Mouse (Mus musculus) intestine, embryonic 14.5 days (tissue): ENCODE data around the gene Pgpep1l. TPM values are rescaled to one million over a fixed set of nuclear protein-coding genes. Genes with fewer than 3 reads are reported as not detected.
A peak's percentile ranks its signal among the peaks of the same experiment; 100 is the strongest.

Experiments
- ATAC-seq: fragments of 200-750 bp; cut with Nextera tagmentation; replicated peaks from 2 replicates; pipeline ENCODE4 v1.8.0; 2017; ENCODE audit warnings: low read depth, moderate number of reproducible peaks, moderate TSS enrichment, moderate library complexity; ENCODE audit not compliant: low FRiP score, low TSS enrichment
- DNase-seq: peaks from one replicate; pipeline ENCODE4 v3.0.0-alpha.2; 2018; ENCODE audit warnings: low spot score
- H3K27ac ChIP-seq: fragments of 300-500 bp; sonication (generic); 2 replicates; pipeline ENCODE4 v1.5.1; 2014; ENCODE audit warnings: low read depth, mild to moderate bottlenecking, control low read depth
- H3K27me3 ChIP-seq: fragments of 300-500 bp; sonication (generic); replicated peaks from 2 replicates; pipeline ENCODE4 v1.6.1; 2014; ENCODE audit warnings: low read length, control low read depth; ENCODE audit not compliant: control insufficient read depth, insufficient read depth
- H3K36me3 ChIP-seq: fragments of 300-500 bp; sonication (generic); 2 replicates; pipeline ENCODE4 v1.6.1; 2014; ENCODE audit warnings: low read length, control low read depth; ENCODE audit not compliant: control insufficient read depth, insufficient read depth
- H3K4me1 ChIP-seq: fragments of 300-500 bp; sonication (generic); replicated peaks from 2 replicates; pipeline ENCODE4 v1.6.1; 2014; ENCODE audit warnings: low read length, control low read depth, mixed read lengths; ENCODE audit not compliant: control insufficient read depth, insufficient read depth
- H3K4me2 ChIP-seq: fragments of 300-500 bp; sonication (generic); 2 replicates; pipeline ENCODE4 v1.6.1; 2014; ENCODE audit warnings: low read length
- H3K4me3 ChIP-seq: fragments of 300-500 bp; sonication (generic); 2 replicates; pipeline ENCODE4 v1.5.1; 2014; ENCODE audit warnings: low read depth, low read length, control low read depth, mixed read lengths
- H3K9ac ChIP-seq: fragments of 300-500 bp; sonication (generic); 2 replicates; pipeline ENCODE4 v1.6.1; 2014; ENCODE audit warnings: mild to moderate bottlenecking, low read length
- H3K9me3 ChIP-seq: fragments of 300-500 bp; sonication (generic); 2 replicates; pipeline ENCODE4 v1.6.1; 2016; ENCODE audit warnings: low read length, control low read depth; ENCODE audit not compliant: control insufficient read depth
- WGBS: fragments of 180-500 bp; shearing (Covaris S2); extraction: QIAGEN DNeasy Blood & Tissue Kit; methylation state at CpG from one replicate; pipeline ENCODE4 v1.1.7; 2014; 5-methylcytosine and 5-hydroxymethylcytosine counted together
- polyA plus RNA-seq: library from polyadenylated mRNA; unstranded; fragments of >200 nt; fragmentation: Nextera tagmentation; extraction: Ambion mirVana; gene quantifications from 2 replicates; pipeline ENCODE4 v1.2.1, GENCODE M21; 2014

Gene Pgpep1l
- polyA plus RNA-seq, 1 experiment from 2014 or later = not detected

- H3K27me3 ChIP-seq = no peaks in the 10 kb centered on the region
- no peak for DNase-seq
- H3K4me2 ChIP-seq = no peak overlapping the region
- no peaks in the 10 kb centered on the region for H3K9me3 ChIP-seq
- WGBS = 68% methylated on average over 11 of the region's 11 CpGs
- no peaks in the 10 kb centered on the region for H3K36me3 ChIP-seq
- no peak overlapping the region for H3K4me3 ChIP-seq
- no peaks in the 10 kb centered on the region for H3K4me1 ChIP-seq
- no peak overlapping the region for H3K9ac ChIP-seq
- no peak overlapping the region for H3K27ac ChIP-seq
- ATAC-seq = no peak
These were observed 24.7 kb downstream of the Pgpep1l start for GRCm38 (mm10) chr7:68239220-68239827.

GRCm38 (mm10) chr7:68236817-68237216 lies 27.2 kb downstream of the Pgpep1l start:
- no peak overlapping the region for H3K27ac ChIP-seq
- DNase-seq = no peak
- ATAC-seq = no peak

GRCm38 (mm10) chr7:68233619-68234223 lies 30.3 kb downstream of the Pgpep1l start:
- 20% methylated on average over 13 of the region's 13 CpGs for WGBS
- Histone ChIP-seq H3K9ac (no peak overlapping the region), H3K4me2 (0 out of 2 replicates have a peak overlapping the region, but pooled peaks have one; percentile 5), H3K4me1 (peaks cover 6% of the 10 kb centered on the region), H3K36me3 (peaks cover 16% of the 10 kb centered on the region; the same call in 1 of the 2 replicates), H3K9me3 (no peaks in the 10 kb centered on the region), H3K27me3 (no peaks in the 10 kb centered on the region), H3K27ac (no peak overlapping the region), H3K4me3 (no peak overlapping the region)
- DNase-seq = no peak
- 0 out of 2 replicates have a peak, but pooled peaks have one; percentile 48 for ATAC-seq

More at GRCm38 (mm10) chr7:68236817-68237216, 27.2 kb downstream of the Pgpep1l start:
- Histone ChIP-seq H3K4me3 (no peak overlapping the region), H3K27me3 (no peaks in the 10 kb centered on the region), H3K4me1 (peaks cover 6% of the 10 kb centered on the region), H3K36me3 (no peaks in the 10 kb centered on the region), H3K9ac (no peak overlapping the region), H3K4me2 (no peak overlapping the region), H3K9me3 (no peaks in the 10 kb centered on the region)
- 84% methylated on average over 8 of the region's 8 CpGs for WGBS

- H3K27me3 ChIP-seq = no peaks in the 10 kb centered on the region
- no peak overlapping the region for H3K27ac ChIP-seq
- H3K4me1 ChIP-seq = peaks cover 9% of the 10 kb centered on the region
- WGBS = 92% methylated on average over 5 of the region's 5 CpGs
- H3K9me3 ChIP-seq = no peaks in the 10 kb centered on the region
- ATAC-seq (no peak), DNase-seq (no peak)
- no peak overlapping the region for H3K9ac ChIP-seq
- no peak overlapping the region for H3K4me3 ChIP-seq
- H3K4me2 ChIP-seq = no peak overlapping the region
- H3K36me3 ChIP-seq = peaks cover 20% of the 10 kb centered on the region; the same call in 1 of the 2 replicates
These were observed 31.5 kb downstream of the Pgpep1l start for GRCm38 (mm10) chr7:68232521-68232920.

- 91% methylated on average over 9 of the region's 9 CpGs for WGBS
- no peak overlapping the region for H3K27ac ChIP-seq
- H3K27me3 ChIP-seq = no peaks in the 10 kb centered on the region
- peaks cover 9% of the 10 kb centered on the region for H3K4me1 ChIP-seq
- DNase-seq (no peak), ATAC-seq (no peak)
- peaks cover 36% of the 10 kb centered on the region for H3K36me3 ChIP-seq
- H3K4me3 ChIP-seq = no peak overlapping the region
- no peak overlapping the region for H3K9ac ChIP-seq
- H3K9me3 ChIP-seq = no peaks in the 10 kb centered on the region
- no peak overlapping the region for H3K4me2 ChIP-seq
These were observed 33.2 kb downstream of the Pgpep1l start for GRCm38 (mm10) chr7:68230831-68231230.

- Histone ChIP-seq H3K4me3 (no peak overlapping the region), H3K36me3 (peaks cover 49% of the 10 kb centered on the region), H3K27me3 (no peaks in the 10 kb centered on the region), H3K4me1 (0 out of 2 replicates have a peak, but pooled peaks cover 6% of the 10 kb centered on the region), H3K9ac (no peak overlapping the region), H3K4me2 (no peak overlapping the region), H3K27ac (no peak overlapping the region), H3K9me3 (no peaks in the 10 kb centered on the region)
- no peak for DNase-seq
- no peak for ATAC-seq
- 50% methylated on average over 6 of the region's 6 CpGs for WGBS
These were observed 35.5 kb downstream of the Pgpep1l start for GRCm38 (mm10) chr7:68228491-68228890.

- no peak for DNase-seq
- Histone ChIP-seq H3K9ac (no peak overlapping the region), H3K4me1 (0 out of 2 replicates have a peak, but pooled peaks cover 6% of the 10 kb centered on the region), H3K9me3 (no peaks in the 10 kb centered on the region), H3K4me3 (no peak overlapping the region), H3K36me3 (peaks cover 49% of the 10 kb centered on the region), H3K4me2 (no peak overlapping the region), H3K27ac (no peak overlapping the region), H3K27me3 (no peaks in the 10 kb centered on the region)
- WGBS = 81% methylated on average over 4 of the region's 4 CpGs
- no peak for ATAC-seq
These were observed 36.4 kb downstream of the Pgpep1l start for GRCm38 (mm10) chr7:68227621-68228020.

- Histone ChIP-seq H3K9me3 (no peaks in the 10 kb centered on the region), H3K27ac (no peak overlapping the region), H3K36me3 (peaks cover 49% of the 10 kb centered on the region), H3K9ac (no peak overlapping the region), H3K4me1 (0 out of 2 replicates have a peak, but pooled peaks cover 6% of the 10 kb centered on the region), H3K4me2 (no peak overlapping the region), H3K4me3 (no peak overlapping the region), H3K27me3 (no peaks in the 10 kb centered on the region)
- 91% methylated on average over 11 of the region's 11 CpGs for WGBS
- no peak for DNase-seq
- ATAC-seq = no peak
These were observed 37.0 kb downstream of the Pgpep1l start for GRCm38 (mm10) chr7:68227021-68227420.
